Mouse (Mus musculus) embryonic facial prominence, embryonic 10.5 days (tissue): ENCODE results near the gene Fam166b. TPM values are rescaled to one million over a fixed set of nuclear protein-coding genes. Genes with fewer than 3 reads are reported as not detected.

Experiments
- DNase-seq: peaks from one replicate; pipeline ENCODE4 v3.0.0-alpha.2; 2017; ENCODE audit warnings: low spot score
- H3K27ac ChIP-seq: fragments of 300-500 bp; sonication (generic); replicated peaks from 2 replicates; pipeline ENCODE4 v1.5.1; 2016; ENCODE audit warnings: mild to moderate bottlenecking
- H3K27me3 ChIP-seq: fragments of 300-500 bp; sonication (generic); replicated peaks from 2 replicates; pipeline ENCODE4 v1.6.1; 2016; ENCODE audit warnings: low read depth, mild to moderate bottlenecking; ENCODE audit not compliant: poor library complexity, severe bottlenecking
- H3K36me3 ChIP-seq: fragments of 300-500 bp; sonication (generic); replicated peaks from 2 replicates; pipeline ENCODE4 v1.6.1; 2016; ENCODE audit warnings: mild to moderate bottlenecking, moderate library complexity
- H3K4me1 ChIP-seq: fragments of 300-500 bp; sonication (generic); 2 replicates; pipeline ENCODE4 v1.6.1; 2016
- H3K4me3 ChIP-seq: fragments of 300-500 bp; sonication (generic); 2 replicates; pipeline ENCODE4 v1.5.1; 2016; ENCODE audit warnings: mild to moderate bottlenecking, moderate library complexity
- H3K9me3 ChIP-seq: fragments of 300-500 bp; sonication (generic); 2 replicates; pipeline ENCODE4 v1.6.1; 2016; ENCODE audit warnings: mild to moderate bottlenecking
- WGBS: fragments of 180-500 bp; shearing (Covaris S2); methylation state at CpG from one replicate; pipeline ENCODE4 v1.1.7; 2016; 5-methylcytosine and 5-hydroxymethylcytosine counted together
- polyA plus RNA-seq: library from polyadenylated mRNA; unstranded; fragments of >200 nt; fragmentation: Nextera tagmentation; extraction: Ambion mirVana; gene quantifications from 2 replicates; pipeline ENCODE4 v1.2.1, GENCODE M21; 2016

Fam166b gene
- polyA plus RNA-seq, 1 experiment from 2014 or later: not detected

GRCm38 (mm10) chr4:43453413-43453812 lies 24.5 kb upstream of the Fam166b start:
- peaks cover 28% of the 10 kb centered on the region for H3K4me1 ChIP-seq
- H3K27me3 ChIP-seq: peaks cover 63% of the 10 kb centered on the region
- peak; percentile 58 for DNase-seq
- no peaks in the 10 kb centered on the region for H3K9me3 ChIP-seq
- peak overlapping the region; percentile 51 for H3K4me3 ChIP-seq
- under 1% methylated on average over 18 of the region's 18 CpGs for WGBS
- peaks cover 5% of the 10 kb centered on the region for H3K36me3 ChIP-seq
- no peak overlapping the region for H3K27ac ChIP-seq

GRCm38 (mm10) chr4:43452315-43452714 lies 23.4 kb upstream of the Fam166b start:
- WGBS: 62% methylated on average over 11 of the region's 11 CpGs
- Histone ChIP-seq H3K27me3 (peaks cover 59% of the 10 kb centered on the region), H3K9me3 (no peaks in the 10 kb centered on the region), H3K4me1 (peaks cover 27% of the 10 kb centered on the region), H3K4me3 (no peak overlapping the region), H3K27ac (no peak overlapping the region), H3K36me3 (peaks cover 16% of the 10 kb centered on the region)
- DNase-seq: no peak

DNA sequence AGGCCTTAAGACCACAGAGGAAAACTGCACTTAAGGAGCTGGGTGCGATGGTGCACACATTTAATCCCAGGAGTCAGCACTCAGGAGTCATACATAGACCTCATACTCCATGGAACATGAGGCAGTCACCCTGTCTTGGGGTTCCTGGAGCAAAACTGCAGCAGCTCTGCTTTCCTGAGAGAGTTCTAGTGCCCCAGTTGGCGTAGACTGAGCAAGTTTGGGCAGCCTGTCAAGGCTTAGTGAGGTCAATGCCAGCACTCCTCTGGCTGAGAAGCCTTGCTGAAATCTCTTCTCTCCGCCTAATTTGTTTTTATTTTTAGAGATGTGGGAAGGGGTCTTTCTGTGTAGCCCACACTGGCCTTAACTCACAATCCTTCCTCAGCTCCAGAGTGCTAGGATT lies 19.6 kb upstream of the Fam166b start:
- Histone ChIP-seq H3K36me3 (peaks cover 42% of the 10 kb centered on the region), H3K4me1 (peaks cover 19% of the 10 kb centered on the region), H3K27me3 (peaks cover 34% of the 10 kb centered on the region), H3K27ac (no peak overlapping the region), H3K4me3 (no peak overlapping the region), H3K9me3 (no peaks in the 10 kb centered on the region)
- WGBS: 86% methylated on average over 3 of the region's 3 CpGs
- no peak for DNase-seq

GRCm38 (mm10) chr4:43447251-43447650 lies 18.3 kb upstream of the Fam166b start:
- H3K4me3 ChIP-seq: no peak overlapping the region
- no peak overlapping the region for H3K27ac ChIP-seq
- peaks cover 21% of the 10 kb centered on the region for H3K27me3 ChIP-seq
- DNase-seq: no peak
- 92% methylated on average over 13 of the region's 13 CpGs for WGBS
- no peaks in the 10 kb centered on the region for H3K9me3 ChIP-seq
- H3K36me3 ChIP-seq: peaks cover 42% of the 10 kb centered on the region
- H3K4me1 ChIP-seq: peaks cover 12% of the 10 kb centered on the region

DNA sequence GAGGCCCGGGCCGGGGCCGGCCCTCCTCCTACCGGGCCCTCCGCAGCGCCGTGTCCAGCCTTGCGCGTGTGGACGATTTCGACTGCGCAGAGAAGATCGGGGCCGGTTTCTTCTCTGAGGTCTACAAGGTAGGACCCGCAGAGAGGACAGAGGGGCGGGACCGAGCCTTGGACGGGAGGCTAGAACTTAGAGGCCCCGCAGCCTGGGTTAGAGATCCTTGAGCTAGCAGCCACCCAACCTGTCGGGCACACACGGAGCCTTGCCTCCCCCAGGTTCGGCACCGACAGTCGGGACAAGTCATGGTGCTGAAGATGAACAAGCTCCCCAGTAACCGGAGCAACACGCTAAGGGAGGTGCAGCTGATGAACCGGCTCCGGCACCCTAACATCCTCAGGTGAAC lies 14.6 kb upstream of the Fam166b start:
- Histone ChIP-seq H3K27ac (peak overlapping the region; percentile 93), H3K4me1 (peaks cover 12% of the 10 kb centered on the region), H3K27me3 (0 out of 2 replicates have a peak, but pooled peaks cover 14% of the 10 kb centered on the region), H3K36me3 (peaks cover 38% of the 10 kb centered on the region), H3K4me3 (peak overlapping the region; percentile 92), H3K9me3 (no peaks in the 10 kb centered on the region)
- DNase-seq: peak; percentile 54
- WGBS: under 1% methylated on average over 28 of the region's 28 CpGs

GRCm38 (mm10) chr4:43442456-43443361 lies 13.8 kb upstream of the Fam166b start:
- WGBS: under 1% methylated on average over 88 of the region's 88 CpGs

DNA sequence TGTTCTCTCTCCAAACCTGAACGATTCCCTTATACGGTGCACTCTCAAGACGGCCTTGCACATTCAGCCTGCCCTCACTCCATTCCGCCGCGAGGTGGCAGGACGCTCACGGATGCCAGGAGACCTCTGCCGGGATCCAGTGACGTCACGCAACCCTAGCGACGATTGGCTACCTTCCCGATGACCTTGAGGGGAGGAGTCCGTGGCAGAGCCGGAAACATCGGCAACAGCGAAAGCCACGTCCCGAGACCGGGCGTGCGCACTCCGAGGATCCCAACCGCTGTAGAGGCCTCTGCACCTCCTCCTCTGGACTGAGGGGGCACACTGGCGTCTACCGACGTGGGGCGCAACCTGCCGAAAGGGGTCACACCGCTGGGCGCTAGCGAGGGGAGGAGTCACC lies 13.1 kb upstream of the Fam166b start:
- peak; percentile 99 for DNase-seq
- peaks cover 24% of the 10 kb centered on the region for H3K36me3 ChIP-seq
- H3K9me3 ChIP-seq: no peaks in the 10 kb centered on the region
- WGBS: under 1% methylated on average over 33 of the region's 33 CpGs
- H3K4me3 ChIP-seq: peak overlapping the region; percentile 92
- 0 out of 2 replicates have a peak, but pooled peaks cover 14% of the 10 kb centered on the region for H3K27me3 ChIP-seq
- peaks cover 12% of the 10 kb centered on the region for H3K4me1 ChIP-seq
- H3K27ac ChIP-seq: peak overlapping the region; percentile 93

More at GRCm38 (mm10) chr4:43442456-43443361, 13.8 kb upstream of the Fam166b start:
- no peaks in the 10 kb centered on the region for H3K9me3 ChIP-seq
- H3K4me1 ChIP-seq: peaks cover 12% of the 10 kb centered on the region
- H3K27ac ChIP-seq: peak overlapping the region; percentile 93
- peak overlapping the region; percentile 92 for H3K4me3 ChIP-seq
- H3K27me3 ChIP-seq: 0 out of 2 replicates have a peak, but pooled peaks cover 14% of the 10 kb centered on the region
- peak; percentile 84 for DNase-seq
- peaks cover 30% of the 10 kb centered on the region for H3K36me3 ChIP-seq

DNA sequence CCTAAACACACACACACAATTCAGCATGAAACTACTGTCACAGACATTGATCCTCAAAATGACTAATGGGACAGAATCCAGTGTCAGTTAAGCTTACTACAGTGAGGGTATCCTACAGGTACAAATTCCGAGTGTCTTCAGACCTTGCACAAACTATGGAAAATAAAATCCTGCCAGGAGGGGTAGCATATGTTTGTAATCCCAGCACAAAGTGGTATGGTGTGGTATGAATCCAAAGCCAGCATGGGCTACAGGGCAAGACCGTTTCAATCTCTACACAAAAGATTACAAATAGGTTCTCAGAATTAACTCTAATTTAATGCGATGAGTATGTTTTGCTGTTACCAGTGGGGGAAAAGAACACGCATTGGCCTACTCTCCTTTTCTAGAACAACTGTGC lies 12.7 kb upstream of the Fam166b start, which contains the start of gene Tesk1:
TSS of gene Tesk1 (plus strand) at position 301 of the 400 bp plus-strand sequence.
- Histone ChIP-seq H3K27me3 (0 out of 2 replicates have a peak, but pooled peaks cover 14% of the 10 kb centered on the region), H3K36me3 (peaks cover 20% of the 10 kb centered on the region), H3K9me3 (no peaks in the 10 kb centered on the region), H3K27ac (peak within 1 kb of the TSS; percentile 93), H3K4me1 (peaks cover 12% of the 10 kb centered on the region), H3K4me3 (peak within 1 kb of the TSS; percentile 92)
- DNase-seq: no peak
- 29% methylated on average over 4 of the region's 4 CpGs for WGBS

- H3K4me1 ChIP-seq: peaks cover 16% of the 10 kb centered on the region
- H3K9me3 ChIP-seq: no peaks in the 10 kb centered on the region
- no peak for DNase-seq
- H3K27me3 ChIP-seq: peaks cover 34% of the 10 kb centered on the region
- WGBS: 88% methylated on average over 1 of the region's 1 CpGs
- H3K4me3 ChIP-seq: no peak overlapping the region
- H3K27ac ChIP-seq: no peak overlapping the region
- H3K36me3 ChIP-seq: no peaks in the 10 kb centered on the region
These were observed 3.9 kb upstream of the Fam166b start for GRCm38 (mm10) chr4:43432832-43433231.

GRCm38 (mm10) chr4:43431690-43432089 lies 2.8 kb upstream of the Fam166b start:
- no peak overlapping the region for H3K4me3 ChIP-seq
- H3K4me1 ChIP-seq: peaks cover 27% of the 10 kb centered on the region
- peaks cover 45% of the 10 kb centered on the region for H3K27me3 ChIP-seq
- peak overlapping the region; percentile 58; the same call in 1 of the 2 replicates for H3K27ac ChIP-seq
- DNase-seq: peak; percentile 87
- 4% methylated on average over 4 of the region's 4 CpGs for WGBS
- no peaks in the 10 kb centered on the region for H3K9me3 ChIP-seq
- peaks cover under 1% of the 10 kb centered on the region for H3K36me3 ChIP-seq

- Histone ChIP-seq H3K4me1 (peaks cover 42% of the 10 kb centered on the region), H3K4me3 (peak overlapping the region; percentile 42; the same call in 1 of the 2 replicates), H3K36me3 (peaks cover 33% of the 10 kb centered on the region), H3K9me3 (no peaks in the 10 kb centered on the region), H3K27me3 (peaks cover 79% of the 10 kb centered on the region), H3K27ac (no peak overlapping the region)
- 26% methylated on average over 16 of the region's 16 CpGs for WGBS
- DNase-seq: no peak
These were observed 613 bp downstream of the Fam166b start for GRCm38 (mm10) chr4:43428180-43428861.

GRCm38 (mm10) chr4:43427501-43428179 lies 1.3 kb downstream of the Fam166b start:
- Histone ChIP-seq H3K27ac (no peak overlapping the region), H3K36me3 (peaks cover 40% of the 10 kb centered on the region), H3K9me3 (no peaks in the 10 kb centered on the region), H3K4me1 (peaks cover 42% of the 10 kb centered on the region), H3K27me3 (peaks cover 86% of the 10 kb centered on the region), H3K4me3 (peak overlapping the region; percentile 42)
- 18% methylated on average over 23 of the region's 23 CpGs for WGBS
- DNase-seq: no peak
